Mouse (Mus musculus): ENCODE measurements at regions not wholly inside any gene's neighbourhood (a gene's known extent, or its start where the extent isn't known, plus 50 kb on each side); places are given as distances from the start of the nearest gene placed in this dataset.

DNA sequence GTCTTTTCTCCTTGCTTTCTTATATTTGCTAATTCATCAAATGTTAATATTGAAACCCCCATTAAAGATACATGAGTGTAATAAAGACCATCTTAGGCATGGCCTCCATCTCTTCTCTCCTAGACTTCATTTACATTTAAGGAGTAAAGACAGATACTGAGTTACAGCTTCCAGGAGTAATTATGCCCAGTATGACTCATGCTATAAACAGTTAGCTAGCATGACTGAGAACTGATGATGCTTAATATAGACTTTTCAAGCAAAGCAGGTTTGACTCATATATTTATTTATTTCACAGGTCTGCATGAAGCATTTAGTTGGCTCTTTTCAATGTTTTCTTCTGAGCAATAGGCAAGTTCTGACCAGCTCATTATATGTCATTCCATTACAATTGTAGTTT, 453.7 kb upstream of the Cntn6 start:
- DNase-seq (ENCODE audit: low spot score in 2 of 2) = no peak

DNA sequence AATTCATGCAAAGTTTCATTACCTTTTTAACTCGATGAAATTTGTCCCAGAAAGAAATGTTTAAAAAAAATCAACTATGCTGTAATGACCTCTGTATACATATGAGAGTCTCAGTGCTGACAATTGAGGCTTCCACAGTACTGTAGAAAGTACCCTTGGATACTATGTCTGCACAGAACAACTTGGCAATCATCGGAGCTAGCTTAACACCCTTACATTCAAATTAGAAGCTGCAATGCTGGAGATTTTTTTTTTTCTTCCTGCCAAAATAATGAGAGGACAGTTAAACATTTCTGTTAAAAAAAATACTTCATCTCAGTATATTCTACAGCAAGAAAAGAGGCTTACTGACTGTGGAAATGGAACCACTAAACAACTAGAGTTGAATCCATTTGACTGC, 452.1 kb upstream of the Cntn6 start:
- no peak for DNase-seq (ENCODE audit: low spot score in 2 of 2)

DNA sequence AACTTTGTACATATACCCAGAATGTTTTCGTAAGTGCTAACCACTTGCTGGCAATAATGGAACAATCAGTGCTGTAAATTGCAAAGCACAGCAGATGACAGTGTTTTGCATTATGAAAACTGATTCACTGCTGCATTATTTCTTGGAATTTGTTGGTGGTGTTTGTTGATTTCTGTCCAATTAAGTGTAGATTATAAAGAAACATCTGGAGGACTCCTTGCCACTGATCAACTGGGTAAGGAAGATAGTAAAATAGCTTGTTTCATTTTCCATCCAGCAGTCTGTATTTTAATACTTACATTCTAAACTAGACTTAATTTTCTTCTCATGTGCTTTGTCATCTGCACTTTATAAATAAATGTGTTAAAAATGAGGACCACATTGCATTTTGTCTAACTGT, 436.6 kb upstream of the Cntn6 start:
- no peak for DNase-seq (ENCODE audit: low spot score in 2 of 2)

DNA sequence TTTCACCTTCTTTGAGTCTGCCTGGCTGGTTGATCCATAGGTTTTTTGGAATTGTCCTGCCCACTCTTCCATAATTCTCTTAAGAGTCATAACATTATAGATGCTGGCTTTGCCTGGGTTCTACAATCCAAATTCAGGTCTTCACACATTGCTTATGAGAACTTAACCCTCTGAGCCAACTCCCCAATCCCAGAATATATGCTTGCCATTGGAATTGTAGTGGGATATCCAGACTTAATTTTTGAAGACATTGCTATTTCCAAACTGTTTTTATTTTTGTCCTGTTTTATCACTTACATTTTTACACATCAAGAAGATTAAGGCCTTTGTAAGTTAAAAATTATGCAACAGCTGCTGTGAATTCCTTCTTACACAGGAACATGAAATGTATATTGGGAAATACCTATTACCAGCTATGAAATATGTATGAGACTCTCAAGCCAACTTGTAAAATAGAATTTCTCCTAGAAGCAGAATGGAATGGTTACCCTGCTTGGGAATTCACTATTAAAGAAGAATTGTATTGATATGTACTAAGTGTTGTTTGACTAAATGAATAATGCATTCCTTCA, 430.8 kb upstream of the Cntn6 start:
- no peak for DNase-seq (ENCODE audit: low spot score in 2 of 2)

DNA sequence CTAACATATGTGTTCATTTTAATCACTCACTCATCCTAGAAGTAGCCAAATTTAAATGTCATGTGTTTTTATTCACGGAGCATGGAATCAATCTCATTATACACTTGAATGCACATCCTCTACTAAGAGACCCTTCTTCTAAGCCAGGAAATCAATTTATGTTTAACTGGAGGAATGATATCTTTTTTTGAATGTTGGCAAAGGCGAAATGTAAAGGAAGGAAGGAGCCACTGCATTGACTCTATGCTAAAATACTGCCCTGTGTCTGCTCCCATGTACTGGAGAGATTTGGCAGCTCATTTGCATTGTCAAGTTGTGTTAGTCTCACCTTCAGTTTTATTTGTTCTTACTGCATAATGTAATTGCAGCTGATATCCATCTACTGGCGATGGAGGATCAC, 412.0 kb upstream of the Cntn6 start:
- no peak for DNase-seq (ENCODE audit: low spot score in 2 of 2)

DNA sequence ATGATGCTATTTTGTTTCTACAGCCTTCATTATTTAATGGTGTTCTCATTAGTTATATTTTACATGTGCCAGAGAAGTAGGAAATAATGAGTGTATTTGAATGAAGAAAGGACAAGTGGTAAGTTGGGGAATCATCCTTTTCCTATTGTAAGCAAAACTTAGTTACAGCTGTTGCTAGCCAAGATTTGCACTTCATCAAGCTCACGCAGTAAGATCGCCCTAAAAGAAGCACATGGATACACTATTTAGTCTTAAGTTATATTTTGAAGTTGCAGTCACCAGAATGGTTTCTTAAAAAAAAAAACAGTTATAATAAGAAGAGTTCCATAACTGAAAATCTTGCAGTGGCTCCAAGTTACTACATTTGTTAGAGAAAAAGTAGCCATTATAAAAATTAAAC, 410.3 kb upstream of the Cntn6 start:
- no peak for DNase-seq (ENCODE audit: low spot score in 2 of 2)

DNA sequence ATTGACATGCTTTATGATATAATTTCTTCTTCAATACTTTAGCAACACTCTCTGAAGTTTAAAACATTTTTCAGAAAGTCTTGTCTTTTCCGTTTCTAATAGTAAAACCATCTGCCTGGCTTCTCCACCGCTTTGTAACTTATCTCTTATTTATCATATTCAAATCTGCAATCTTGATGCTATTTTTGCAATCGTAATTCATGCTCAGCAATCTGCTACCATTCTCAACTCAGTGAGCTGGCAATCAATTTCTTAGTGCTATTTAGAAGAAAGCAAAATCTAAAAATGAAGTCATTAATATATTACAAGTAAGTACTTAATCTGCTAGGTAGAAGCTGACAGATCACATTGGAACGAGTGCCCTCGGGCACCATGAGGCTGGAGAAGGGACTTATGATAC, 384.2 kb upstream of the Cntn6 start:
- DNase-seq (ENCODE audit: low spot score in 2 of 2) = peak in 1 of 2 experiments; percentile 16

All from layer of hippocampus, postnatal 10 days (tissue).